Mouse (Mus musculus) frontal cortex, postnatal 25 days (tissue): Measurements from ENCODE around the gene Card10.

Experiments used
- DNase-seq, 2 experiments: peaks; one replicate each; pipeline ENCODE4 v3.0.0; 2022; ENCODE audit warnings: low spot score in 2 of 2

Card10 gene

DNA sequence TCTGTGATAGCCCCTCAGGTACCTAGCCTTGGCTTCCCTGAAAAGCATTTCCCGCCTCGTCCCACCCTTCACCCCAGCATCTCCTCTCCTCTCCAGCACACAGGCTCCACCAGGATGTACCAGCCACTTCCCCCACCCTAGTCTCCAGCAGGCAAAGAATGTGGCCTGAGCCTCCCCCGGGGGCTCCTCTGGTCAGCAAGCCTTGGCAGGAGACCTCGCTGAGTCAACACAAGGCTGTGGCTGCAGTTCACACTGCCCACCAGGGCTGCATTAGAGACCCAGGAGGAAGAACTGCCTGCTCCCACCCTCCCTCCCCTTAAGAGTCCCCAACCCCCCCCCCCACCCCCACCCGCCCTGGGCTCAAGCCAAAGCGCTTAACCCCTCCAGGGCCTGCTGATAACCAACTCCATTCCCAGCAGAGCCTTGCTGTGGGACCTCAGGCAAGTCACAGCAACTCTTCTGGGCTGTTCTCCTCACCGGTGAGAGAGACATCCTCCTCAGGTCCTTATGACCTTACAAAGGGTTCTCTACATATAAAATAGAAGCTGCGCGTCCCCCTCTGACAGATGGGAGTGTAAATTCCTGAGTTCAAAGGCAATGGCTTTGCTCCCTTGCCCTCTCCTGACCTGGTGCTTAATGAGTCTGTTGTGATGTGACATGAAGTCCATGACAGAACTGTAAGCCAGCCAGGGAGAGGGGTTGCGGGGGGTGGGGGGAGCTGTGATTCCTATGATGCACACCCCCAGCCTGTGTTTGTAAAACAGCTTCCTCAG lies 31.6 kb upstream of the Card10 start:
- DNase-seq = no peak

DNA sequence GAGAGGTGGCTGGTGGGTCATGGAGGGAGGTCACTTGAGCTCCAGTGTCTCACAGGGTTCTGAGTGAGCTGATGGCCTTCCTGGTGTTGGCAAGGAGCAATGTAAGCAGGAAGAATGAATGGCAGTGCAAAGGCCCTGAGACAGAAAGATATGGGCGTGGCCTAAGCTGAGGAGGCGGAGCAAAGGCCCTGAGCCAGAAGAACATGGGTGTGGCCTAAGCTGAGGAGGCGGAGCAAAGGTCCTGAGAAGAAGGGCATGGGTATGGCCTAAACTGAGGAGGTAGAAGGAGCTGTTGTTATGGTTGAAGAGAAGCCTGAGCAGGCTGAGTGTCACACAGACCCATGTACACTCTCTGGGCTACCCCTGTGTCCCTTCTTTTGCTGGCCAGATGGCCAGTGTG lies 30.7 kb upstream of the Card10 start:
- no peak for DNase-seq

DNA sequence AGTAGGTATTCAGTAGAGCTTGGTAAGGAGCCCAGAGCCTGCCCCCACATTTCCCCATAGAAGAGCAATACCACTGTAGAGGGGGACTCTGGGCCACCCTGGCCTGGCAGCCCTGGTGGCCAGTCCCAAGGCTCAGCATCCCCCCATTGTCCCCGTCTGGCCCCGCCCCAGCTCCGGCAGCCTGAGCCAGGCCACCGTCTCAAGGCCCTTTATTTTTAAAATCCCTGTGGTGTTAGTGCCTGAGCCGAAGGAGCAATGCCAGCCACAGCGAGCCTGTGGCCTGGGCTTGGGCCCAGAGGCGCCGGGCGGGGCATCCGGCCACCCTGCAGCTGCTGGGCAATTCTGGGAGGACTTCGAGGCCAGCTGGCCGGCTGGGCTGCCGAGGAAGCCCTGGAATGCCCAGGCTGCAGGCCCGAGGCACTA lies 29.9 kb upstream of the Card10 start:
- DNase-seq = peak in 1 of 2 experiments; percentile 50

DNA sequence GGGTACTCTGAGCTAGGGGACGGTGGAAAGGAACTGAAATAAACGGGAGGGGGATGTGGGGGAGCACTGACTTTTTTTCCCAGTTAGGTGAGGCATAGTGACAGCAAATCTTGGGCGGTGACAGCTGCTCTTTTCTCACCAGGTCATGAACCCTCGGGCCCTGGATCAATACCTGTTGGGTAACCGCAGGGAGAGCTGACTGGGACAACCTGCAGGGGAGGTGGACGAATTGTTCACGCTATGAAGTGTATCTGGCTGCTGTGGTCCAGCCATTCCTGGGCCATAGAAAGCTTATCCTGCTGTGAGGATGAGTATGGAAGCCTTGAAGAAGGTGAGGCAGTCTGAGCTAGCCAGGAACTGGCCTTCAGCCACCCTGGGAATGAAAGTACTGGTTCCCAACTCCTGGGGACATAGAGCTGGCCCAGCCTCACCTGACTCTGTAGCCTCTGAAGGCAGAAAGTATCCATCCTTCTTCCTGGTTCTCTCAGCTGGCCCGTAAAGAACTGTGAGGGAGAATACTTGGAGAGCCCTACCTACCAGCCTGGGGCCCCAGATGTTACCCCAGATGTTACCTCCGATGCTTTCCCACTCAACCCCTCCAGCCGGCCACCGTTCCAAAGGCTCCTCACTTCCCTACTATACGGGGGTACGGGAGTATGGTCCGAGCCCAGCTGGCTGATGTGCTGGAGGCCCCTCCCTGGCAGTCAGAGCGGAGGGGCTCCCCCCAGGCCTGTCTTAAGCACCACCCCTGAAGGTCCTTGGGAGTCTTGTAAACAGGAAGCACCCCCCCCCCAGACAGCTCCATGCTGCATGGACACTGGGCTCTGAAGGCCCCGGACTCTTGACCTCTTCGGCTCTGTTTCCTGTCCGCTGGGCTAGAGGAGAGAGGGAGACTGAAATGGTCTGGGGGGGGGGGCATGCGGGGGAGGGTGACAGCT lies 29.1 kb upstream of the Card10 start:
- DNase-seq = no peak

DNA sequence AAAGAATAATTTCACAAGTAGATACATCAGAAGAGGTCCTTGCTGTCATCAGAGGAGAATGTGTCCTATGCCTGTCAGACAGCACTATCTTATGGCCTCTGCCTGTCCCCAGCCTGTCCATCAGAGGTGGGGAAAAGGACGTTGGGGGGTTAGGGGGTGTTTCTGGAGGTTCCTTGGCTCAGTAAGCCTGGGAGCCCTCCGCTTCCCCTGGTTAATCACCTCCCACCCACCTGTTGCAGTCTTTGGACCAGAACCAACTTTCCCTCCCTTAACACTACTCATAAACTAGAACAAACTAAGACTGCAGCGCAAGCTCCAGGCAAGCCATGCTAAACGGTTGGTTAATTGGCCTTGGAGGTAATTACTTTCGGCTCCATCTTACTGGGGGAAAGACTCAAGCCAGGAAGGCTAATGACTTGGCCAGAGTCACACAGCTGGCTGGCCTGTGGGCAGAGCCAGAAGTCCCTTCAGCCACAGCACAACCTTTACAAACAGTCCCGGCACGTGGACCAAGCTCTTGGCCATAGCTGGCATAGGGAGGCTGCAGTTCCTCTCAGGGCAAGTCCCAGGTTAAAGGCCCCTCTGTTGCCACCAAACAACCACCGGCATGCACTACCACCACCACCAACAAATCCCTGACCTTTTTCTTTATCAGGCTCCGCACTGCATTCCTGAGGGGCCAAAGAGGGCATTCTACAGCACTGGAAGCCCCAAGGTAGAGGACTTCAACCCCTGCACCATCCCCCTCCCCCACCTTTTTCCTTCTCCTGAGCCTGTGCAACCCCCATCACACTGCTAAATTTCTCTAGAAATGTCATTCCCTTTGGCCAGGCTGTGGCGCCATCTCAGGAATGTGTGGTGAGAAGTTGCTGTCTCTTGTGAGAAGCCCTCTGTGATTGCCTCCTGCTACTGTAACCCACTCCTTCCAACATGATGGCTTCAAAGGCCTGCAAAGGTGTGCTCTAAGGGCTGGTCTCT lies 28.2 kb upstream of the Card10 start:
- DNase-seq = no peak

DNA sequence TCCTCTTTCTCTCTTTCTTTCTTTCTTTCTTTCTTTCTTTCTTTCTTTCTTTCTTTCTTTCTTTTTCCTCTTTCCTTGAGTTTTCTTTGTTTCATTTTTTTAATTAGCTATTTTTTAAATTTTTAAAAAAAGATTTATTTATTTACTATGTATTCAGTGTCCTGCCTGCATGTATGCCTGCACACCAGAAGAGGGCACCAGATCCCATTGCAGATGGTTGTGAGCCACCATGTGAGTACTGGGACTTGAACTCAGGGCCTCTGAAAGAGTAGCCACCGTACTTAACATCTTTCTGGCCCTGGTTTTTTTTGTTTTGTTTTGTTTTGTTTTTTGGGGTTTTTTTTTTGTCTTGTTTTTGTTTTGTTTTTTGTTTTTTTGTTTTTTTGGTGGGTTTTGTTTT lies 26.8 kb upstream of the Card10 start:
- no peak for DNase-seq

DNA sequence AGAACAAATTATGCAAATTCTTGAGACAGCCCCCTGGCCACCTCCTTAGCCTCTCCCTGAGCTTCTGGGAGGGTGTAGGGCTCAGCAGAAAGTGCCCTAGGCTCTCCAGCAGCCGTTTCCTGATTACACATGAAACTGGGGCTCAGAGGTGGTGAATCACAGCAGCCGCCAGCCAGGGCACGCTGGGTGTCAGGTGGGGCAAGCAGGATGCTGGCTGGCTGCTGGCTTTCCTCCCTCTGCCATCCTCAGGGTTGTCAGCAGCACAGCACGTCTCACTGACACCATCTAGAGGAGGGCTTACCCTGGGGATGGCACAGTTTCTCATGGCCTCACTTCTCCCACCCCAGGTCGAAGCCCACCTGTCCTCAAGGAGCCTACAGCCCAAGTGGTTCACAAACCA lies 25.5 kb upstream of the Card10 start:
- DNase-seq = no peak

DNA sequence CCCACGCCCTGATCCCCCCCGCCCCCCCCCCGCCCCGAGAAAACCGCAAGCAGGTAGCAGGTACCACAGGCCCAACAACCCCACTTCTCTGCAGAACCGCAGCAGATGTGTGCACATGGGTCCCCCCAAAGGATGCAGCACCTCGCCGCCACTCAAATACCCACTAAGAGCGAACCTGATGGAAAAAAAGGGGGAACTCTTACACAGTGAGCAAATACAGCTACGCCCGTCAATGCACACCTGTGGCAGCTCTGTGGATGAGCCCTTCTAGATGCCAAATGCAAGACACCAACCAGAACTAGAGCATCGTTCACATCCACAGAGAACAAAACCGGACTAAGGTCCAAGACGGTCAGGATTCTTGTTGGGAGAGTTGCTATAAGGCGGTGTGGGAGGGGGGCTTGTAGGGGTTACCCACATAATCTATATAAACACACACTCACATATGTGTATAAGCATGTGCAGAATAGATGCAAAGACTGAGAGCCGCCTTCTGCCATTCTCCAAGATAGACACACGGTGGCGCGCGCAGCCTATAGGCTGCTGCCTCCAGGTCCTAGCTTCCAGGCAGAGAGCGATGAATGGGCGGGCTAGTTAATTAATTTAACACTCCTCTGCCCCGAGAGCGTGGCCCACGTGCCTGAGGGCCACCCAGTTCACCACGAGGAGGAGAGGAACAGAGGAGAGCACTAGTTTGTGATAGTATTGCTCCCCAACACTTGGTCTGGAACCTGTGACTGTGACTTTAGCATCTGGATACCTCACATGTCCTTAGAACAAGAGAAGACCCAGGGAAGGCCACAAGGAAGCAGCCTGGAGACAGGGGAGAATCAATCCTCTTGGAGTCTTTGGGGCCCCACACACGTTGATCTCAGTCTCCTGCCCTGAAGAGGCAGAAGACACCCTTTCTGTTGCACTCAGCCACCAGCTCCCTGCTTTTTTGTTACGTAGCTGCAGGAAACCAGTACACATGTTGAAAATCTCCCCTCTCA lies 23.7 kb upstream of the Card10 start:
- DNase-seq = peak; percentile 49 to 51

DNA sequence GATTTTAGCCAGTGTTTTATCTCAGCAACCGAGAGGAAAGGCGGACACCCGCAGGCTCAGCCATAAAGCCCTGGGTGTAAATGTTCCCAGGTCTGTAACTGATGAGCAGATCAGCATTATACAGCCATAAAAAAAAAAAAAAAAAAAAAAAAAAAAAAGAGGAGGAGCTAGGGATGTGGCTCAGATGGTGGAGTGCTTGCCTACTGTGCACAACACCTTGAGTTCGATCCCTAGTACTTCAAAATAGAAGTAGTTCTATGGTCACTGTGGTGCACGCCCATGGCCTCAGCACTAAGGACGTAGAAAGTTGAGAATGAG lies 13.2 kb upstream of the Card10 start:
- DNase-seq = no peak

DNA sequence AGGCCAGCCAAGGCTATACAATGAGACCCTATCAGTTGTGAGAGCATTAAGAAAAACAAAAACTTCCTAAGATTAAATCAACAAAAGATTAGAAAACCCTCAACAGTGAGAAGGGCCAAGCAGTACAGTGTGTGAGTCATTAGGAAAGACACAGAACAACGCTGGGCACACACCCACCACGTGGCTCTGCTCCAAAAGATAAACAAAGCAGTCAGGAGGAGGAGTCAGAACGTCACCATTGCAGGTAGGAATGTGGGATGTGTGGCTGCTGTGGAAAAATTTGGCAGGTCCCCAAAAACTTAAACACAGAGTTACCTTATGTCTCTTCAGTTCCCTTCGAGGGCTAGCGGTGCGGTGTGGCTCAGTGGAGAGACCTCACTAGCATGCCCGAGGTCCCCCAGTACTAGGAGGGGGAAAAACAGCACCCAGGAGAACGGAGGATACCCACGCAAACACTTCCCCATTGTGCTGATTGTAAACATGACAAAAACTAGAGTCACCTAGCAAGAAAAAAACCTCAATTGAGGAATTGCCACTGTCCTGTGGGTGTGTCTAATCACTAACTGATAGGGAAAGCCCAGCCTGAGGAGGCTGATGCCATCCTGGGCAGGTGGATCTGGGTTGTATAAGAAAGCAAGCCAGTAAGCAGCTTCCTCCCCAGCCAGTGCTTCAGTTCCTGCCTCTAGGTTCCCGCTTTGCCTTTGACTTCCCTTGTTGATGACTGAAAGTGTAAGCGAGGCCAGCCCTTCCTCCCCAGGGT lies 12.7 kb upstream of the Card10 start:
- DNase-seq = no peak

DNA sequence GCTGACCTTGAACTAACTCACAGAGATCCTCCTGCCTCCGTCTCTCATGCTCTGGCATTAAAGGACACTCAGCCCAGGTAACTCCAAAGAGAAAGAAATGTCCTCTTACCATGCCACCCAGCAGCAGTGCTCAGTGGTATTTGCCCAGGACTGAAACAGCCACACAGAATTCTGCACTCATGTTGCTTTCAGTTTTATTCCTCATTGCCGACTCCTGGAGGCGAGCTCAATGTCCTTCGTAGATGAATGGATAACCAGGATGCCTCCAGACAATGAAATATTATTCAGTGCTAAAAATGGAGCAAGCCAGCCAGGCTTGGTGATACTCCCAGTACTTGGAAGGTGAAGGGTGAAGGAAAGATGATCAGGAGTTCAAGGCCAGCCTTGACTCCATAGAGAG lies 10.8 kb upstream of the Card10 start:
- DNase-seq = no peak

DNA sequence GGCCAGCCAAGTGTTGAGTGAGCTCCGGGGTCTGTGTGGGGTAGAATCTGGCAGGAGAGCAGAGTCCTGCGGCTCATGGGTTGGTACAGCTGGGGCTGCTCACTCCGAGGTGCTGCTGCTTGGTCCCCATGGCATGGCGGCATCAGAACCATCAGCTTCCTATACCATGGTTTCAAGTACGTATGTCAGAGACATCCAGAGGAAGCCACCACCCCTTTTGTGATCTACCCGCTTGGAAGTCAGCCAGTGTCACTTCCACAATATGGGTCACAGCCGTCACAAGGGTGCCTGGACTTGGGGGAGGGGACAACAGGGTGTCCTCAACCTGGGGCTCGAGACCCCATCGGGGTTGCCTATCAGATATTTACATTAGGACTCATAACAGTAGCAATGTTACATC lies 7.3 kb upstream of the Card10 start:
- DNase-seq = no peak

DNA sequence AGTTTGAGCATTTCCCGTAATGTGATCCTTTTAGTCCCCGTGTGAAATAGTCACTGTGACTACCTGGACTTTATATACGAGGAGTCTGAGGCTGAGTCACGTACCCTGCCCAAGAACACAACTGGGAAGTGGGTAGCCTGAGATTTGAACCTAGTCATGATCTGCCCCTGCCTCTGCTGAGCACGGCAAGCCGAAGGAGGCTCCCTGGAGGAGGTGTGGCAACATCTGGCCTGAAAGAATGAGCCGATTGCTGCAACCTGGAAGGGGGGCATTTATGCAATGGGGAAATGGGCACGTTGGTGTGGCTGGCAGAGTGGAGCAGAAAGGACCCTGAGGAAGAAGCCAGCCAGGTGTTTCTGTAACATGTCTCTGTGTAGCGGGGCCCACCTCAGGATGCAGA lies 6.9 kb upstream of the Card10 start:
- DNase-seq = no peak

DNA sequence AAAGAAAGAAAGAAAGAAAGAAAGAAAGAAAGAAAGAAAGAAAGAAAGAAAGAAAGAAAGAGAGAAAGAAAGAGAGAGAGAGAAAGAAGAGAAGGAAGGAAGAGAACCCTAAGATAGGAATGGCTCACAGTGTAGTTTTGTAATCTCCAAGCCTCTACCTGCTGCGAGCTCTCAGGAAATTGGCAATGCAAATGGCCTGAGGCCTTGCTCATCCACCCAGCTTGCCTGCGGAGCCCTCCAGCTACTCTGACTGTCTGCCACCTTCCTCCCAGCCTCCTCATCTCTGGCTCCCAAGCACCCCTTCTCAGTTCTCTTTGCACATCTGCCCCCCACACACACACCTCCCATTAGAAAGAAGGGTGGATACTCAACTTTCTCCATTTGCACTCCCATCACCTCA lies 6.1 kb upstream of the Card10 start:
- DNase-seq = no peak

DNA sequence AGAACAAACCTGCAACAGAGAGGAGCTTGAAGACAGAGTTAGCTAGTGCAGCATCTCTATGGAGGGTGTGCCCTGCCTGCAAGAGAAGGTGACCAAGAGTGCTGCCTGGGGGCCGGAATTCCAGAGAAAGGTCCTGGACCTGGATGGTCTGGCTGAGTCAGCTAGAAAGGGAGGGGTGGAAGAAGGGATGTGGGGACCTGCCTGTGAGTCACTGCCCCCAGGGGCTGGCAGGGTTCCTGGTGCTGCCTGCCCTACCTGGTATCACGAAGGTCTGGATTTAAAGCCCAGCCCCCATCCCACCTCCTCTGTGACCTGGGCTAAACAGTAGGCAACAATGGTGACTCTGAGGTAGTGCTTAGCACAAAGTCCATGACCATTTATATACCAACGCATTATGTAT lies 4.3 kb upstream of the Card10 start:
- no peak for DNase-seq

DNA sequence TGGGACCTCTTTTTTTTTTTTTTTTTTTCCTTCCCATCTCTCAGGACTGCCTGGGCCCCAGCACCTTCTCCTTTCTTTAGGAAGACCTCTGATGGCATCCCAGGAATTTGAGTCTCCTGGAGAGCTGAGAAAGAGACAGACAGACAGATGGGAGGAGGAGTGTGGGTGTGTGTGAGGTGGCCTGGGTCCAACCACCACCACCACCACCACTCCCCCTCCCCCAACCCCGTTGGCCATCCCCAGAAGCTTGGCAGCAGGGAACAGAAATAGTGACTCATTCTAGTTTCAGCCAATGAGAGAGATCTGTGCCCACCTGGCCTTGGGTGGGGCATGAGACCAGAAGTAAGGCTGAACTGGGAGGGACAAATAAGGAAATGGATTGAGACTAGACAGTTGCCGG lies 3.8 kb upstream of the Card10 start:
- no peak for DNase-seq

DNA sequence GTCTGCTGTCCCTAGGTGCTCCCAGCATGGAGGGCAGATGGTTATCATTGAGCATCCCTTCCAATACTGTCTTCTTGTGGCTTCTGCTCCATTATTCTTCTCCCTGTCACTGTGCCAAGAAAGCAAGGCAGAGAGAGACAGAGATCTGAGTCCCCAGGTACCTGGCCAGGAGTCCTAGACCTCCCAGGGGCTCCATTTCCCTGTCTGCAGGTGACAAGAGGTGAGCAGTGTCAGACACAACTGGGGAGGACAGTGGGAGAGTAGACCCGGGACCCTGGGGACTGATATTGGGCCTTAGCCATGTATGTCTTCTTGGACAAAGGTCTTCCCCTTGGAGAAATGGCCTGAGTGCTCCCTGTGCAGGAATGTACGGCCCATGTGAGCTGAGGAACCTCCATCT lies 2.5 kb upstream of the Card10 start:
- no peak for DNase-seq

DNA sequence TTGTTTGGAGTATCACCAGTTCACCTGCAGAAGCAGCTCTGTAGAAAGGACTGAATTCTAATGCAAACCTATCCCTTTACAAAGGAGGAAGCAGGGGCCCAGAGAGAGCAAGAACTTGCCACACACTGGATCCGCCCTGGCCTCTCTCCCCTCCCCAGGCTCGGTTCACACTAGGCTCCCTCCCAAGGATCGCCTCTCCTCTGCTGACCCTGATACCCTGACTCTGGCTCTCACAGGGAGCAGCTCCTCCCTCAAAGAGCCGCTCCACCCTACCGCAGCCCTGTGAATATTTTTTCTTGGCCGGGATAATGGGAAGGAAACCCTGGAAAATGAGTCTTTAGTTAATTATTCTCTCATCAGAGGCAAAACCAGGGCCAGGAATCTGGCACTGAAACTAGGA lies 1.5 kb upstream of the Card10 start:
- no peak for DNase-seq

DNA sequence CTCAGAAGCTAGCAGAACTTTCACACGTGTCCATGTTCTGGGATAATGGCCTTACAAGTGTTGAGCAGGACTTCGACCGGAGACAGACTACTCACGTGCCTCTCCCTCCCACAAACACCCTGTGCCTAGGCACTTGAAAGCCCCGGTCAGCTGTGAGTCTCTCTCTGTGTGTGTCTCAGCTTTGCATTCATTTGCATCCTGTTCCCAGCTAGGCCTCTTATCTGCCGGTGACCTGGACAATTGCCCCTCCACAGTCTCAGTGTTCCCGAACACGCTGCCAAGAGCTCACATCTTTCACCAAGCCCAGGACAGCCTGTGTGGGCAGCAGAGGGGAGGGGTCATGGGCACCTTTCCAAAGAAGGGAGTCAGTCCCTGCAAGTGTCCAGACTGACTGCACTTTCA lies 658 bp upstream of the Card10 start:
- DNase-seq = no peak
